Mouse (Mus musculus): ENCODE results near the gene Fam160a1. TPM values are rescaled to one million over a fixed set of nuclear protein-coding genes. Genes with fewer than 3 reads are reported as not detected.

Fam160a1 gene
- polyA plus RNA-seq, 1 experiment from 2014 or later, result 0.42 TPM

GRCm38 (mm10) chr3:85652727-85653665 is 164.1 kb downstream of the Fam160a1 start:
- peak; percentile 35; the same call in 1 of the 2 replicates for ATAC-seq (ENCODE audit: low read depth)
- Histone ChIP-seq H3K36me3 (ENCODE audit: control insufficient read depth, insufficient read depth) (no peaks in the 10 kb centered on the region), H3K27ac (ENCODE audit: low read length) (no peak overlapping the region), H3K27me3 (ENCODE audit: control insufficient read depth, insufficient read depth, low read depth, low read length) (no peaks in the 10 kb centered on the region), H3K4me1 (ENCODE audit: control insufficient read depth, low read depth, low read length) (no peaks in the 10 kb centered on the region), H3K9ac (ENCODE audit: low read depth, low read length) (no peak overlapping the region), H3K4me2 (ENCODE audit: low read depth, low read length) (no peak overlapping the region), H3K9me3 (replicated peaks; ENCODE audit: control insufficient read depth, low read length) (no peaks in the 10 kb centered on the region), H3K4me3 (ENCODE audit: low read depth, low read length) (no peak overlapping the region)
- WGBS (ENCODE audit: insufficient replicate concordance), result 18% methylated on average over 4 of the region's 4 CpGs

GRCm38 (mm10) chr3:85649176-85649575 is 167.9 kb downstream of the Fam160a1 start:
- H3K9me3 ChIP-seq (replicated peaks; ENCODE audit: control insufficient read depth, low read length), result no peaks in the 10 kb centered on the region
- no peak overlapping the region for H3K4me3 ChIP-seq (ENCODE audit: low read depth, low read length)
- H3K27ac ChIP-seq (ENCODE audit: low read length), result no peak overlapping the region
- H3K4me2 ChIP-seq (ENCODE audit: low read depth, low read length), result no peak overlapping the region
- 75% methylated on average over 4 of the region's 4 CpGs for WGBS (ENCODE audit: insufficient replicate concordance)
- ATAC-seq (ENCODE audit: low read depth), result no peak
- H3K36me3 ChIP-seq (ENCODE audit: control insufficient read depth, insufficient read depth), result no peaks in the 10 kb centered on the region
- H3K27me3 ChIP-seq (ENCODE audit: control insufficient read depth, insufficient read depth, low read depth, low read length), result no peaks in the 10 kb centered on the region
- no peak overlapping the region for H3K9ac ChIP-seq (ENCODE audit: low read depth, low read length)
- H3K4me1 ChIP-seq (ENCODE audit: control insufficient read depth, low read depth, low read length), result no peaks in the 10 kb centered on the region

GRCm38 (mm10) chr3:85645517-85646004 is 171.5 kb downstream of the Fam160a1 start:
- WGBS (ENCODE audit: insufficient replicate concordance), result 73% methylated on average over 7 of the region's 7 CpGs
- no peak for ATAC-seq (ENCODE audit: low read depth)
- H3K27me3 ChIP-seq (ENCODE audit: control insufficient read depth, insufficient read depth, low read depth, low read length), result no peaks in the 10 kb centered on the region

GRCm38 (mm10) chr3:85644814-85645213 is 172.3 kb downstream of the Fam160a1 start:
- no peak for ATAC-seq (ENCODE audit: low read depth)
- 72% methylated on average over 3 of the region's 3 CpGs for WGBS (ENCODE audit: insufficient replicate concordance)

More at GRCm38 (mm10) chr3:85645517-85646004, 171.5 kb downstream of the Fam160a1 start:
- Histone ChIP-seq H3K27ac (ENCODE audit: low read length) (no peak overlapping the region), H3K9me3 (replicated peaks; ENCODE audit: control insufficient read depth, low read length) (no peaks in the 10 kb centered on the region), H3K4me3 (ENCODE audit: low read depth, low read length) (no peak overlapping the region), H3K4me1 (ENCODE audit: control insufficient read depth, low read depth, low read length) (no peaks in the 10 kb centered on the region), H3K36me3 (ENCODE audit: control insufficient read depth, insufficient read depth) (no peaks in the 10 kb centered on the region), H3K9ac (ENCODE audit: low read depth, low read length) (no peak overlapping the region), H3K4me2 (ENCODE audit: low read depth, low read length) (no peak overlapping the region)

GRCm38 (mm10) chr3:85641751-85642150 is 175.3 kb downstream of the Fam160a1 start:
- no peak overlapping the region for H3K4me2 ChIP-seq (ENCODE audit: low read depth, low read length)
- H3K27me3 ChIP-seq (ENCODE audit: control insufficient read depth, insufficient read depth, low read depth, low read length), result no peaks in the 10 kb centered on the region
- no peaks in the 10 kb centered on the region for H3K36me3 ChIP-seq (ENCODE audit: control insufficient read depth, insufficient read depth)
- no peak overlapping the region for H3K27ac ChIP-seq (ENCODE audit: low read length)
- ATAC-seq (ENCODE audit: low read depth), result no peak
- WGBS (ENCODE audit: insufficient replicate concordance), result 61% methylated on average over 3 of the region's 3 CpGs
- H3K9ac ChIP-seq (ENCODE audit: low read depth, low read length), result no peak overlapping the region
- H3K4me1 ChIP-seq (ENCODE audit: control insufficient read depth, low read depth, low read length), result no peaks in the 10 kb centered on the region
- H3K9me3 ChIP-seq (replicated peaks; ENCODE audit: control insufficient read depth, low read length), result no peaks in the 10 kb centered on the region
- H3K4me3 ChIP-seq (ENCODE audit: low read depth, low read length), result no peak overlapping the region

More at GRCm38 (mm10) chr3:85644814-85645213, 172.3 kb downstream of the Fam160a1 start:
- Histone ChIP-seq H3K9me3 (replicated peaks; ENCODE audit: control insufficient read depth, low read length) (no peaks in the 10 kb centered on the region), H3K4me2 (ENCODE audit: low read depth, low read length) (no peak overlapping the region), H3K4me1 (ENCODE audit: control insufficient read depth, low read depth, low read length) (no peaks in the 10 kb centered on the region), H3K27me3 (ENCODE audit: control insufficient read depth, insufficient read depth, low read depth, low read length) (no peaks in the 10 kb centered on the region), H3K4me3 (ENCODE audit: low read depth, low read length) (no peak overlapping the region), H3K36me3 (ENCODE audit: control insufficient read depth, insufficient read depth) (no peaks in the 10 kb centered on the region), H3K27ac (ENCODE audit: low read length) (no peak overlapping the region), H3K9ac (ENCODE audit: low read depth, low read length) (no peak overlapping the region)

- no peaks in the 10 kb centered on the region for H3K27me3 ChIP-seq (ENCODE audit: control insufficient read depth, insufficient read depth, low read depth, low read length)
- H3K36me3 ChIP-seq (ENCODE audit: control insufficient read depth, insufficient read depth), result no peaks in the 10 kb centered on the region
- H3K27ac ChIP-seq (ENCODE audit: low read length), result no peak overlapping the region
- H3K9me3 ChIP-seq (replicated peaks; ENCODE audit: control insufficient read depth, low read length), result no peaks in the 10 kb centered on the region
- WGBS (ENCODE audit: insufficient replicate concordance), result 79% methylated on average over 5 of the region's 5 CpGs
- ATAC-seq (ENCODE audit: low read depth), result no peak
- no peaks in the 10 kb centered on the region for H3K4me1 ChIP-seq (ENCODE audit: control insufficient read depth, low read depth, low read length)
- no peak overlapping the region for H3K9ac ChIP-seq (ENCODE audit: low read depth, low read length)
- no peak overlapping the region for H3K4me2 ChIP-seq (ENCODE audit: low read depth, low read length)
- H3K4me3 ChIP-seq (ENCODE audit: low read depth, low read length), result no peak overlapping the region
Observed at GRCm38 (mm10) chr3:85636716-85637447, 180.2 kb downstream of the Fam160a1 start.

- WGBS (ENCODE audit: insufficient replicate concordance), result 78% methylated on average over 2 of the region's 2 CpGs
Observed at GRCm38 (mm10) chr3:85635591-85635990, 181.5 kb downstream of the Fam160a1 start.

GRCm38 (mm10) chr3:85635126-85635419 is 182.0 kb downstream of the Fam160a1 start:
- Histone ChIP-seq H3K9ac (ENCODE audit: low read depth, low read length) (no peak overlapping the region), H3K4me3 (ENCODE audit: low read depth, low read length) (no peak overlapping the region), H3K9me3 (replicated peaks; ENCODE audit: control insufficient read depth, low read length) (no peaks in the 10 kb centered on the region), H3K36me3 (ENCODE audit: control insufficient read depth, insufficient read depth) (no peaks in the 10 kb centered on the region), H3K4me2 (ENCODE audit: low read depth, low read length) (no peak overlapping the region), H3K27me3 (ENCODE audit: control insufficient read depth, insufficient read depth, low read depth, low read length) (no peaks in the 10 kb centered on the region), H3K27ac (ENCODE audit: low read length) (no peak overlapping the region), H3K4me1 (ENCODE audit: control insufficient read depth, low read depth, low read length) (no peaks in the 10 kb centered on the region)
- 47% methylated on average over 2 of the region's 2 CpGs for WGBS (ENCODE audit: insufficient replicate concordance)
- ATAC-seq (ENCODE audit: low read depth), result no peak

More at GRCm38 (mm10) chr3:85635591-85635990, 181.5 kb downstream of the Fam160a1 start:
- no peak for ATAC-seq (ENCODE audit: low read depth)
- Histone ChIP-seq H3K27ac (ENCODE audit: low read length) (no peak overlapping the region), H3K4me1 (ENCODE audit: control insufficient read depth, low read depth, low read length) (no peaks in the 10 kb centered on the region), H3K9ac (ENCODE audit: low read depth, low read length) (no peak overlapping the region), H3K27me3 (ENCODE audit: control insufficient read depth, insufficient read depth, low read depth, low read length) (no peaks in the 10 kb centered on the region), H3K4me2 (ENCODE audit: low read depth, low read length) (no peak overlapping the region), H3K4me3 (ENCODE audit: low read depth, low read length) (no peak overlapping the region), H3K9me3 (replicated peaks; ENCODE audit: control insufficient read depth, low read length) (no peaks in the 10 kb centered on the region), H3K36me3 (ENCODE audit: control insufficient read depth, insufficient read depth) (no peaks in the 10 kb centered on the region)
